23 mouse cellular contexts compared by ENCODE assay signal in genomic region chr11:100376005-100376404, GRCm38 (mm10). TPM values are rescaled to one million over a fixed set of nuclear protein-coding genes. Genes with fewer than 3 reads are reported as not detected.
DNase-seq lines count a peak whose midpoint lies in the region; ATAC-seq and TF ChIP-seq lines count a peak whose summit lies in the region.
"Had no signal": no experiment of that assay in that cellular context is flagged by ENCODE, and none has a peak within 500 bp of the region (broad histone marks: within the 10 kb centered on the region; RNA-seq: fewer than 3 reads in every experiment).

No protein-coding gene starts in this region.

- H3K27ac ChIP-seq in kidney, embryonic 15.5 days, result 0 out of 2 replicates have a peak overlapping the region, but pooled peaks have one; percentile 18
- H3K27ac ChIP-seq: forebrain, embryonic 12.5 days; heart, embryonic 13.5 days; limb, embryonic 13.5 days; liver, embryonic 13.5 days; stomach, postnatal 0 days had no signal

- no peaks in the 10 kb centered on the region for H3K9me3 ChIP-seq in kidney, embryonic 15.5 days (replicated peaks)
- H3K9me3 ChIP-seq: forebrain, embryonic 12.5 days; heart, embryonic 13.5 days; limb, embryonic 13.5 days; liver, embryonic 13.5 days had no signal

- no peak for TF ChIP-seq POLR2A in myocyte (IDR thresholded peaks at IDR 0.05; ENCODE audit: insufficient read length, low read depth)

- WGBS in kidney, embryonic 15.5 days, result 64% methylated on average over 4 of the region's 4 CpGs

- H3K79me2 ChIP-seq in myocyte (ENCODE audit: control insufficient read depth, insufficient read depth), result no peaks in the 10 kb centered on the region

- DNase-seq in heart, adult 11 months, result peak; percentile 97
- no peak for DNase-seq in heart, postnatal 4 days
- DNase-seq in kidney, postnatal 14 days, result no peak
- peak; percentile 18 for DNase-seq in Muller cell, postnatal 12 days (ENCODE audit: inconsistent ontology term)
- no peak for DNase-seq in thymus, postnatal 36 days
- DNase-seq: cerebellum, adult 2 months; gastrocnemius, postnatal 10 days; kidney, adult 11 months; layer of hippocampus, adult 9-11 months; liver, embryonic 13.5 days; lung, embryonic 14.5 days had no signal

- H3K9ac ChIP-seq in kidney, embryonic 15.5 days, result no peak overlapping the region
- H3K9ac ChIP-seq: forebrain, embryonic 12.5 days; heart, embryonic 13.5 days; limb, embryonic 13.5 days; liver, embryonic 13.5 days; lung, embryonic 14.5 days had no signal

- H3K4me1 ChIP-seq in kidney, embryonic 15.5 days, result no peaks in the 10 kb centered on the region
- H3K4me1 ChIP-seq: heart, embryonic 13.5 days; limb, embryonic 13.5 days; liver, embryonic 13.5 days had no signal

- H3K4me3 ChIP-seq in kidney, embryonic 15.5 days (replicated peaks), result no peak overlapping the region
- H3K4me3 ChIP-seq in myocyte, result no peak overlapping the region
- H3K4me3 ChIP-seq: forebrain, embryonic 12.5 days; heart, embryonic 13.5 days; limb, embryonic 13.5 days; liver, embryonic 13.5 days had no signal

- no peak overlapping the region for H3ac ChIP-seq in myocyte (ENCODE audit: control insufficient read depth, insufficient read length)

- ATAC-seq in kidney, embryonic 15.5 days (replicated peaks; ENCODE audit: low FRiP score), result no peak
- ATAC-seq: Patski had no signal

- H3K4me2 ChIP-seq in kidney, embryonic 15.5 days, result no peak overlapping the region
- H3K4me2 ChIP-seq in myocyte (ENCODE audit: low read depth), result no peak overlapping the region
- H3K4me2 ChIP-seq: forebrain, embryonic 12.5 days; heart, embryonic 13.5 days; limb, embryonic 13.5 days; liver, embryonic 13.5 days; lung, embryonic 14.5 days; midbrain, embryonic 11.5 days had no signal

- peaks cover 97% of the 10 kb centered on the region for H3K36me3 ChIP-seq in kidney, embryonic 15.5 days
- peaks cover 60% of the 10 kb centered on the region for H3K36me3 ChIP-seq in myocyte (ENCODE audit: control insufficient read depth, insufficient read depth)

- no peaks in the 10 kb centered on the region for H3K27me3 ChIP-seq in kidney, embryonic 15.5 days
- no peaks in the 10 kb centered on the region for H3K27me3 ChIP-seq in myocyte (ENCODE audit: control insufficient read depth, insufficient read depth, insufficient read length)
- H3K27me3 ChIP-seq: forebrain, embryonic 12.5 days; heart, embryonic 13.5 days; limb, embryonic 13.5 days; liver, embryonic 13.5 days; Patski had no signal

TF ChIP-seq in myocyte, 11 proteins besides CTCF, POLR2A, EP300 and RAD21:
- TF ChIP-seq MYOG (IDR thresholded peaks at IDR 0.05; ENCODE audit: control insufficient read depth in 1 of 3, insufficient read depth in 1 of 3, insufficient read length in 2 of 3, low read depth in 2 of 3) (peak in 2 of 3 experiments; percentile 9 to 13), REST (IDR thresholded peaks at IDR 0.05; ENCODE audit: insufficient read depth, insufficient read length) (no peak)

RNA-seq across cellular contexts. Expression of gene Hap1, which starts 20.1 kb away (rescaled TPM):
- total RNA-seq in heart, postnatal 4 days (2021), result 1 to 10 TPM; 3.1 to 4.1 TPM
- 15.0 and 19.6 TPM in 2 replicates for polyA plus RNA-seq in kidney, embryonic 15.5 days (2015; fragmentation: Nextera tagmentation; extraction: Ambion mirVana)
- 1.0 TPM for polyA plus RNA-seq in myocyte (2012; fragmentation: generic; extraction: Trizol)

RNA-seq across cellular contexts. Expression of gene Jup, which starts 21.6 kb away (rescaled TPM):
- 100 to 1,000 TPM; 223 to 234 TPM for total RNA-seq in heart, postnatal 4 days (2021)
- polyA plus RNA-seq in kidney, embryonic 15.5 days (2015; fragmentation: Nextera tagmentation; extraction: Ambion mirVana), result 107 and 121 TPM in 2 replicates
- 161 TPM for polyA plus RNA-seq in myocyte (2012; fragmentation: generic; extraction: Trizol)

RNA-seq across cellular contexts. Expression of gene P3h4, which starts 38.6 kb away (rescaled TPM):
- total RNA-seq in heart, postnatal 4 days (2021), result 10 to 100 TPM; 28.0 to 30.0 TPM
- polyA plus RNA-seq in kidney, embryonic 15.5 days (2015; fragmentation: Nextera tagmentation; extraction: Ambion mirVana), result 59.0 and 67.2 TPM in 2 replicates
- polyA plus RNA-seq in myocyte (2012; fragmentation: generic; extraction: Trizol), result 115 TPM
- total RNA-seq: CH12.LX had no signal

RNA-seq across cellular contexts. Expression of gene Fkbp10, which starts 39.5 kb away (rescaled TPM):
- total RNA-seq in heart, postnatal 4 days (2021), result 10 to 100 TPM; 68.8 to 76.1 TPM
- polyA plus RNA-seq in kidney, embryonic 15.5 days (2015; fragmentation: Nextera tagmentation; extraction: Ambion mirVana), result 130 and 139 TPM in 2 replicates
- polyA plus RNA-seq in myocyte (2012; fragmentation: generic; extraction: Trizol), result 162 TPM

RNA-seq across cellular contexts. Expression of gene Gast, which starts 41.8 kb away (rescaled TPM):
- not detected for total RNA-seq in heart, postnatal 4 days (2021)
- not detected in 2 replicates for polyA plus RNA-seq in kidney, embryonic 15.5 days (2015; fragmentation: Nextera tagmentation; extraction: Ambion mirVana)
- not detected for polyA plus RNA-seq in myocyte (2012; fragmentation: generic; extraction: Trizol)
- total RNA-seq: adrenal gland, postnatal 4 days; CH12.LX; gastrocnemius, postnatal 10 days had no signal
- polyA plus RNA-seq: cerebellum, adult 2 months; heart, embryonic 13.5 days; hindbrain, embryonic 11.5 days; limb, embryonic 13.5 days; liver, embryonic 13.5 days; lung, embryonic 14.5 days; neural tube, embryonic 11.5 days; Patski had no signal

Comparison
In these comparisons a context has a peak if more than half of its experiments do, and no peak if none do; other contexts are left out.
1. DNase-seq: peak in heart, adult 11 months (single experiment) and Muller cell, postnatal 12 days (single experiment); none in heart, postnatal 4 days (single experiment), kidney, postnatal 14 days (single experiment) and thymus, postnatal 36 days (0 of 2).